9 mouse cellular contexts compared by ENCODE assay signal in genomic region chr10:49788914-49789313, GRCm38 (mm10). TPM values are rescaled to one million over a fixed set of nuclear protein-coding genes. Genes with fewer than 3 reads are reported as not detected.
DNase-seq lines count a peak whose midpoint lies in the region; ATAC-seq and TF ChIP-seq lines count a peak whose summit lies in the region.
"Had no signal": no experiment of that assay in that cellular context is flagged by ENCODE, and none has a peak within 500 bp of the region (broad histone marks: within the 10 kb centered on the region; RNA-seq: fewer than 3 reads in every experiment).

No protein-coding gene starts in this region.

- H3K36me3 ChIP-seq in kidney, embryonic 16.5 days (ENCODE audit: insufficient read depth, low read length): no peaks in the 10 kb centered on the region
- H3K36me3 ChIP-seq in embryonic facial prominence, embryonic 11.5 days (replicated peaks; ENCODE audit: control insufficient read depth, insufficient read depth, low read depth, low read length): no peaks in the 10 kb centered on the region
- H3K36me3 ChIP-seq in hindbrain, postnatal 0 days (ENCODE audit: insufficient read depth, low read length): no peaks in the 10 kb centered on the region
- no peaks in the 10 kb centered on the region for H3K36me3 ChIP-seq in midbrain, postnatal 0 days (ENCODE audit: insufficient read depth, low read length)

- TF ChIP-seq CTCF in hindbrain, postnatal 0 days (IDR thresholded peaks at IDR 0.05; ENCODE audit: low read depth): no peak
- TF ChIP-seq CTCF in midbrain, postnatal 0 days (IDR thresholded peaks at IDR 0.05): no peak

- no peak for DNase-seq in kidney, adult 11 months
- DNase-seq in embryonic facial prominence, embryonic 11.5 days (ENCODE audit: low spot score): peak; percentile 43
- DNase-seq in hindbrain, postnatal 0 days (ENCODE audit: low spot score): peak; percentile 49
- peak; percentile 46 for DNase-seq in midbrain, postnatal 0 days (ENCODE audit: low spot score)
- DNase-seq in gastrocnemius, postnatal 14 days: no peak
- no peak for DNase-seq in layer of hippocampus, postnatal 25 days (ENCODE audit: extremely low spot score in 1 of 2, low spot score in 1 of 2)
- no peak for DNase-seq in cerebellum, postnatal 4 days (ENCODE audit: low spot score in 2 of 2)
- DNase-seq: thymus, adult 18-20 months had no signal

- H3K27me3 ChIP-seq in kidney, embryonic 16.5 days (ENCODE audit: insufficient read depth, low read length): peaks cover 19% of the 10 kb centered on the region
- H3K27me3 ChIP-seq in embryonic facial prominence, embryonic 11.5 days (ENCODE audit: control insufficient read depth, insufficient read depth, low read length): no peaks in the 10 kb centered on the region
- no peaks in the 10 kb centered on the region for H3K27me3 ChIP-seq in hindbrain, postnatal 0 days (ENCODE audit: insufficient read depth, low read length)
- no peaks in the 10 kb centered on the region for H3K27me3 ChIP-seq in midbrain, postnatal 0 days (ENCODE audit: insufficient read depth, low read length)

- intact Hi-C loops in gastrocnemius, postnatal 14 days (cut with DNase I; ENCODE audit: low total_unique reads): no loop called here

- H3K4me1 ChIP-seq in kidney, embryonic 16.5 days (ENCODE audit: insufficient read depth, low read length): peaks cover 5% of the 10 kb centered on the region; the same call in 1 of the 2 replicates
- H3K4me1 ChIP-seq in embryonic facial prominence, embryonic 11.5 days (ENCODE audit: control insufficient read depth, insufficient read depth, low read length): no peaks in the 10 kb centered on the region
- H3K4me1 ChIP-seq in hindbrain, postnatal 0 days (ENCODE audit: insufficient read depth, low read length): peaks cover 12% of the 10 kb centered on the region
- H3K4me1 ChIP-seq in midbrain, postnatal 0 days (ENCODE audit: insufficient read depth, low read length): peaks cover 12% of the 10 kb centered on the region; the same call in 1 of the 2 replicates

- H3K4me3 ChIP-seq in kidney, embryonic 16.5 days (ENCODE audit: low read length): peak overlapping the region; percentile 64
- H3K4me3 ChIP-seq in embryonic facial prominence, embryonic 11.5 days (ENCODE audit: low read depth, low read length): peak overlapping the region; percentile 37
- H3K4me3 ChIP-seq in hindbrain, postnatal 0 days (ENCODE audit: low read length): peak overlapping the region; percentile 70
- H3K4me3 ChIP-seq in midbrain, postnatal 0 days (ENCODE audit: low read depth, low read length): peak overlapping the region; percentile 87

- peak overlapping the region; percentile 73 for H3K4me2 ChIP-seq in kidney, embryonic 16.5 days (replicated peaks; ENCODE audit: low read depth, low read length)
- H3K4me2 ChIP-seq in embryonic facial prominence, embryonic 11.5 days (ENCODE audit: low read depth, low read length): peak overlapping the region; percentile 77
- H3K4me2 ChIP-seq in hindbrain, postnatal 0 days (ENCODE audit: low read depth, low read length): peak overlapping the region; percentile 78
- H3K4me2 ChIP-seq in midbrain, postnatal 0 days (ENCODE audit: low read depth, low read length, poor library complexity, severe bottlenecking): peak overlapping the region; percentile 52

- peak overlapping the region; percentile 61; the same call in 1 of the 2 replicates for H3K9ac ChIP-seq in kidney, embryonic 16.5 days (replicated peaks; ENCODE audit: low read length)
- no peak overlapping the region; the same call in 1 of the 2 replicates for H3K9ac ChIP-seq in embryonic facial prominence, embryonic 11.5 days (replicated peaks; ENCODE audit: low read length)
- peak overlapping the region; percentile 64 for H3K9ac ChIP-seq in hindbrain, postnatal 0 days (replicated peaks; ENCODE audit: low read length)
- peak overlapping the region; percentile 85 for H3K9ac ChIP-seq in midbrain, postnatal 0 days (replicated peaks; ENCODE audit: low read length, poor library complexity, severe bottlenecking)

- H3K27ac ChIP-seq in kidney, embryonic 16.5 days (ENCODE audit: low read length): no peak overlapping the region
- no peak overlapping the region for H3K27ac ChIP-seq in embryonic facial prominence, embryonic 11.5 days (replicated peaks; ENCODE audit: low read depth, low read length)
- H3K27ac ChIP-seq in hindbrain, postnatal 0 days: peak overlapping the region; percentile 81
- H3K27ac ChIP-seq in midbrain, postnatal 0 days (ENCODE audit: low read depth, low read length): peak overlapping the region; percentile 79

- 11% methylated on average over 5 of the region's 5 CpGs for WGBS in kidney, embryonic 16.5 days
- 7% methylated on average over 5 of the region's 5 CpGs for WGBS in embryonic facial prominence, embryonic 11.5 days
- 8% methylated on average over 5 of the region's 5 CpGs for WGBS in hindbrain, postnatal 0 days
- 5% methylated on average over 5 of the region's 5 CpGs for WGBS in midbrain, postnatal 0 days

- peak; percentile 57; the same call in 1 of the 2 replicates for ATAC-seq in kidney, embryonic 16.5 days (ENCODE audit: low FRiP score, low TSS enrichment)
- ATAC-seq in embryonic facial prominence, embryonic 11.5 days (replicated peaks; ENCODE audit: insufficient number of reproducible peaks, low FRiP score, low TSS enrichment, low read depth): peak; percentile 69; the same call in 1 of the 2 replicates
- ATAC-seq in hindbrain, postnatal 0 days: peak; percentile 69
- ATAC-seq in midbrain, postnatal 0 days (ENCODE audit: low FRiP score): peak; percentile 25

- no peaks in the 10 kb centered on the region for H3K9me3 ChIP-seq in kidney, embryonic 16.5 days (ENCODE audit: low read length)
- H3K9me3 ChIP-seq in embryonic facial prominence, embryonic 11.5 days (replicated peaks; ENCODE audit: control insufficient read depth, low read length): no peaks in the 10 kb centered on the region
- H3K9me3 ChIP-seq in hindbrain, postnatal 0 days (ENCODE audit: low read length): no peaks in the 10 kb centered on the region
- H3K9me3 ChIP-seq in midbrain, postnatal 0 days (ENCODE audit: low read length): no peaks in the 10 kb centered on the region

RNA-seq across cellular contexts. Expression of gene Grik2, which starts 0.3 kb away (rescaled TPM):
- 3.8 TPM in 2 replicates for polyA plus RNA-seq in kidney, embryonic 16.5 days (2015; fragmentation: Nextera tagmentation; extraction: Ambion mirVana)
- 3.8 and 4.8 TPM in 2 replicates for polyA plus RNA-seq in embryonic facial prominence, embryonic 11.5 days (2014; fragmentation: Nextera tagmentation; extraction: Ambion mirVana)
- 88.9 and 120 TPM in 2 replicates for total RNA-seq in hindbrain, postnatal 0 days (2014; rRNA removed)
- 24.9 and 25.5 TPM in 2 replicates for polyA plus RNA-seq in hindbrain, postnatal 0 days (2015; fragmentation: Nextera tagmentation; extraction: Ambion mirVana)
- 145 and 151 TPM in 2 replicates for total RNA-seq in midbrain, postnatal 0 days (2014; rRNA removed)
- polyA plus RNA-seq in midbrain, postnatal 0 days (2015; fragmentation: Nextera tagmentation; extraction: Ambion mirVana): 25.6 and 28.7 TPM in 2 replicates
- total RNA-seq in gastrocnemius, postnatal 14 days (2021): under 1 TPM; 0.44 to 0.49 TPM
- total RNA-seq in layer of hippocampus, postnatal 25 days (2021): 100 to 1,000 TPM in 1 of 2 experiments, 10 to 100 TPM in 1; 85.4 to 114 TPM

Comparison
In these comparisons a context has a peak if more than half of its experiments do, and no peak if none do; other contexts are left out.
1. H3K27ac ChIP-seq: peak in hindbrain, postnatal 0 days (single experiment) and midbrain, postnatal 0 days (single experiment); none in kidney, embryonic 16.5 days (single experiment) and embryonic facial prominence, embryonic 11.5 days (single experiment).
2. H3K4me3 ChIP-seq: peak in every context shown above with its lines; median percentile 87 in midbrain, postnatal 0 days; 70 in hindbrain, postnatal 0 days; 64 in kidney, embryonic 16.5 days; 37 in embryonic facial prominence, embryonic 11.5 days.
3. DNase-seq: peak in embryonic facial prominence, embryonic 11.5 days (single experiment), hindbrain, postnatal 0 days (single experiment) and midbrain, postnatal 0 days (single experiment); none in kidney, adult 11 months (single experiment), gastrocnemius, postnatal 14 days (single experiment), layer of hippocampus, postnatal 25 days (0 of 2) and cerebellum, postnatal 4 days (0 of 2).
4. RNA of gene Grik2, which starts 0.3 kb away (total RNA-seq): 145 to 151 TPM in midbrain, postnatal 0 days, 88.9 to 120 TPM in hindbrain, postnatal 0 days and 85.4 to 114 TPM in layer of hippocampus, postnatal 25 days; 0.44 to 0.49 TPM in gastrocnemius, postnatal 14 days; every median in the first group is over 10 times any median in the second.
5. Peak in every context shown above with its lines, with median percentiles within 50 percentile points of each other: ATAC-seq and H3K4me2 ChIP-seq.